In genomic region chr14:79467621-79468020, GRCm38 (mm10) we compare ENCODE assay signal across 9 mouse cellular contexts. TPM values are rescaled to one million over a fixed set of nuclear protein-coding genes. Genes with fewer than 3 reads are reported as not detected.
DNase-seq lines count a peak whose midpoint lies in the region; ATAC-seq and TF ChIP-seq lines count a peak whose summit lies in the region.
"Had no signal": no experiment of that assay in that cellular context is flagged by ENCODE, and none has a peak within 500 bp of the region (broad histone marks: within the 10 kb centered on the region; RNA-seq: fewer than 3 reads in every experiment).

No protein-coding gene starts in this region.

- no peaks in the 10 kb centered on the region for H3K9me3 ChIP-seq in forebrain, postnatal 0 days (ENCODE audit: low read length)
- H3K9me3 ChIP-seq in forebrain, embryonic 13.5 days (replicated peaks), result no peaks in the 10 kb centered on the region
- H3K9me3 ChIP-seq: hindbrain, embryonic 15.5 days had no signal

- no peaks in the 10 kb centered on the region for H3K27me3 ChIP-seq in forebrain, postnatal 0 days (ENCODE audit: insufficient read depth, low read length)
- no peaks in the 10 kb centered on the region for H3K27me3 ChIP-seq in forebrain, embryonic 13.5 days
- no peaks in the 10 kb centered on the region for H3K27me3 ChIP-seq in thymus, adult 2 months (ENCODE audit: control insufficient read depth, insufficient read depth, low read length)
- H3K27me3 ChIP-seq: hindbrain, embryonic 15.5 days had no signal

- DNase-seq in forebrain, postnatal 0 days, result peak; percentile 80
- peak; percentile 38 for DNase-seq in thymus, adult 2 months
- DNase-seq in thymus, adult 18-20 months, result no peak
- DNase-seq in embryo, embryonic 10.5 days (ENCODE audit: low spot score), result peak; percentile 75
- DNase-seq in kidney, postnatal 4 days, result peak; percentile 84 to 86
- DNase-seq in yolk sac, embryonic 10.5 days (ENCODE audit: low spot score), result no peak

- H3K4me2 ChIP-seq in forebrain, postnatal 0 days (ENCODE audit: low read depth), result no peak overlapping the region
- H3K4me2 ChIP-seq in forebrain, embryonic 13.5 days, result no peak overlapping the region
- H3K4me2 ChIP-seq: hindbrain, embryonic 15.5 days had no signal

- ATAC-seq in forebrain, postnatal 0 days, result no peak; the same call in 1 of the 2 replicates
- ATAC-seq in forebrain, embryonic 13.5 days, result no peak
- ATAC-seq in megakaryocyte progenitor cell, adult 5-6 weeks (replicated peaks; ENCODE audit: poor library complexity), result peak; percentile 64

- peaks cover 59% of the 10 kb centered on the region for H3K36me3 ChIP-seq in forebrain, postnatal 0 days (ENCODE audit: insufficient read depth)
- peaks cover 84% of the 10 kb centered on the region for H3K36me3 ChIP-seq in forebrain, embryonic 13.5 days (ENCODE audit: poor library complexity, severe bottlenecking)
- peaks cover 67% of the 10 kb centered on the region for H3K36me3 ChIP-seq in thymus, adult 2 months (ENCODE audit: control insufficient read depth, insufficient read depth, low read length)

- peak; percentile 77 for TF ChIP-seq CTCF in forebrain, postnatal 0 days (IDR thresholded peaks at IDR 0.05; ENCODE audit: low read depth)
- no peak for TF ChIP-seq CTCF in thymus, adult 2 months (IDR thresholded peaks at IDR 0.05; ENCODE audit: borderline replicate concordance, control insufficient read depth, extremely low read depth, insufficient read depth, low read length, poor library complexity)

- no peak overlapping the region for H3K9ac ChIP-seq in forebrain, postnatal 0 days
- H3K9ac ChIP-seq in forebrain, embryonic 13.5 days, result no peak overlapping the region
- H3K9ac ChIP-seq: hindbrain, embryonic 15.5 days had no signal

- no peak for TF ChIP-seq POLR2A in thymus, adult 2 months (IDR thresholded peaks at IDR 0.05; ENCODE audit: control insufficient read depth, extremely low read depth, insufficient read depth, low read length, poor library complexity)

- H3K4me3 ChIP-seq in forebrain, postnatal 0 days (ENCODE audit: low read depth, low read length), result no peak overlapping the region
- H3K4me3 ChIP-seq in forebrain, embryonic 13.5 days, result no peak overlapping the region
- no peak overlapping the region for H3K4me3 ChIP-seq in thymus, adult 2 months (ENCODE audit: control insufficient read depth, insufficient read depth, low read length)
- H3K4me3 ChIP-seq: hindbrain, embryonic 15.5 days had no signal

- H3K27ac ChIP-seq in forebrain, postnatal 0 days (ENCODE audit: low read depth, low read length), result no peak overlapping the region
- H3K27ac ChIP-seq in forebrain, embryonic 13.5 days, result no peak overlapping the region
- no peak overlapping the region for H3K27ac ChIP-seq in thymus, adult 2 months (ENCODE audit: control insufficient read depth, insufficient read depth, low read length)
- H3K27ac ChIP-seq: hindbrain, embryonic 15.5 days had no signal

- 20% methylated on average over 3 of the region's 3 CpGs for WGBS in forebrain, postnatal 0 days
- WGBS in forebrain, embryonic 13.5 days, result 26% methylated on average over 3 of the region's 3 CpGs
- 33% methylated on average over 3 of the region's 3 CpGs for WGBS in thymus, adult 2 months

- no peaks in the 10 kb centered on the region for H3K4me1 ChIP-seq in forebrain, postnatal 0 days (ENCODE audit: insufficient read depth)
- no peaks in the 10 kb centered on the region for H3K4me1 ChIP-seq in forebrain, embryonic 13.5 days
- H3K4me1 ChIP-seq in thymus, adult 2 months (replicated peaks; ENCODE audit: control insufficient read depth, insufficient read depth, low read length), result no peaks in the 10 kb centered on the region
- H3K4me1 ChIP-seq: hindbrain, embryonic 15.5 days had no signal

RNA-seq across cellular contexts. Expression of gene Elf1, which starts 13.4 kb away (rescaled TPM):
- total RNA-seq in forebrain, postnatal 0 days (2014; rRNA removed), result 5.1 and 8.9 TPM in 2 replicates
- 1.6 and 2.3 TPM in 2 replicates for polyA plus RNA-seq in forebrain, postnatal 0 days (2015; fragmentation: Nextera tagmentation; extraction: Ambion mirVana)
- 3.0 and 3.7 TPM in 2 replicates for polyA plus RNA-seq in forebrain, embryonic 13.5 days (2015; fragmentation: Nextera tagmentation; extraction: Ambion mirVana)
- 71.4 and 75.9 TPM in 2 replicates for polyA plus RNA-seq in thymus, adult 2 months (2012; rRNA removed)
- 96.8 and 98.3 TPM in 2 replicates for total RNA-seq in megakaryocyte progenitor cell, adult 5-6 weeks (2015)
- total RNA-seq in megakaryocyte progenitor cell, adult 5-6 weeks (2017), result 178 and 189 TPM in 2 replicates

RNA-seq across cellular contexts. Expression of gene Wbp4, which starts 13.7 kb away (rescaled TPM):
- total RNA-seq in forebrain, postnatal 0 days (2014; rRNA removed), result 43.1 and 44.8 TPM in 2 replicates
- polyA plus RNA-seq in forebrain, postnatal 0 days (2015; fragmentation: Nextera tagmentation; extraction: Ambion mirVana), result 46.3 and 50.6 TPM in 2 replicates
- polyA plus RNA-seq in forebrain, embryonic 13.5 days (2015; fragmentation: Nextera tagmentation; extraction: Ambion mirVana), result 48.8 and 51.4 TPM in 2 replicates
- 7.3 TPM in 2 replicates for polyA plus RNA-seq in thymus, adult 2 months (2012; rRNA removed)
- total RNA-seq in megakaryocyte progenitor cell, adult 5-6 weeks (2015), result 33.6 and 34.2 TPM in 2 replicates
- 50.2 and 84.2 TPM in 2 replicates for total RNA-seq in megakaryocyte progenitor cell, adult 5-6 weeks (2017)

RNA-seq across cellular contexts. Expression of gene Kbtbd6, which starts 16.0 kb away (rescaled TPM):
- total RNA-seq in forebrain, postnatal 0 days (2014; rRNA removed), result 1.5 and 3.7 TPM in 2 replicates
- 1.0 and 1.2 TPM in 2 replicates for polyA plus RNA-seq in forebrain, postnatal 0 days (2015; fragmentation: Nextera tagmentation; extraction: Ambion mirVana)
- polyA plus RNA-seq in forebrain, embryonic 13.5 days (2015; fragmentation: Nextera tagmentation; extraction: Ambion mirVana), result 4.4 and 5.4 TPM in 2 replicates
- polyA plus RNA-seq in thymus, adult 2 months (2012; rRNA removed), result 6.8 and 9.7 TPM in 2 replicates
- total RNA-seq in megakaryocyte progenitor cell, adult 5-6 weeks (2015), result 4.7 and 5.7 TPM in 2 replicates
- 5.1 and 6.6 TPM in 2 replicates for total RNA-seq in megakaryocyte progenitor cell, adult 5-6 weeks (2017)

RNA-seq across cellular contexts. Expression of gene Kbtbd7, which starts 41.3 kb away (rescaled TPM):
- total RNA-seq in forebrain, postnatal 0 days (2014; rRNA removed), result 34.2 and 40.7 TPM in 2 replicates
- polyA plus RNA-seq in forebrain, postnatal 0 days (2015; fragmentation: Nextera tagmentation; extraction: Ambion mirVana), result 10.7 and 13.7 TPM in 2 replicates
- polyA plus RNA-seq in forebrain, embryonic 13.5 days (2015; fragmentation: Nextera tagmentation; extraction: Ambion mirVana), result 16.0 and 16.6 TPM in 2 replicates
- polyA plus RNA-seq in thymus, adult 2 months (2012; rRNA removed), result 8.9 and 10.1 TPM in 2 replicates
- total RNA-seq in megakaryocyte progenitor cell, adult 5-6 weeks (2015), result 15.7 and 16.9 TPM in 2 replicates
- 14.3 and 14.9 TPM in 2 replicates for total RNA-seq in megakaryocyte progenitor cell, adult 5-6 weeks (2017)

Comparison
In these comparisons a context has a peak if more than half of its experiments do, and no peak if none do; other contexts are left out.
1. DNase-seq: peak in forebrain, postnatal 0 days (single experiment), thymus, adult 2 months (single experiment), embryo, embryonic 10.5 days (single experiment) and kidney, postnatal 4 days (2 of 2); none in thymus, adult 18-20 months (0 of 2) and yolk sac, embryonic 10.5 days (single experiment).
2. RNA of gene Elf1, which starts 13.4 kb away (polyA plus RNA-seq): 71.4 to 75.9 TPM in thymus, adult 2 months; 3.0 to 3.7 TPM in forebrain, embryonic 13.5 days and 1.6 to 2.3 TPM in forebrain, postnatal 0 days; every median in the first group is over 10 times any median in the second.